In the genomic region with DNA sequence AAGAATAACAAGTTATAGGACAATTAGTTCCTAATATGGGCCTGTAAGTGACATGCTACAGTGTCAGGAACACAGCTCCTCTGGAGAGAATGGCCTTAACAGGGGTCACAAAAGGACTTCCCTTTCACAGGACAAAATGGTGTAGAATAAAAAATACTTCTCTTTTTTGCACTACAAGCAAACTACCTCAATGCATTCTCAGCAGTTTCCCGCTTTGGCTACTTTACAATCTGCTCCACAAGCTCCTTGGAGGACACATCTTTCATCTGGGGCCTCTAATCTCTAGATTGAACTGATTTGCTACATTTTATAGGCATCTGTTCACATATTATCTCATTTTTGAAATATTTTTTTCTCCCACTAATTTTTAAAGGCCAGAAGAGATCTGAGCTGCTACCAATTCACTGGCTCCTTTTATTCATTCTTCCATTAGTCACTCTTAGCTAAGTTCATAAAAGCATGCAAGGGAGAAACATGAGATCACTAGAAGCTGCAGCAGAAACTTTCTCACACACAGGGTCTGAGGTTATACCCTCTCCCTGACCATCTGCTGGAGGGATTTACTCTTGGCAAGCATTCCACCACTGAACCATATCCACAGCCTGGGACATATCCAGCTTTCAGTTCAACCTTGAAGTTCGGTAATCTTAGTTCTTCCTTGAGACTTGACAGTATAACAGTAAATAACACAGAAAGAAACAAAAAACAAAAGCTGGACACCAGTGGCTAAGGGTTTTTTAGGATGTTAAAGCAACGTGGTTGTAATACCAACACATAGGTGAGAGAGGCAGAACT, we compare ENCODE assay signal across 9 mouse cellular contexts. TPM values are rescaled to one million over a fixed set of nuclear protein-coding genes. Genes with fewer than 3 reads are reported as not detected.
DNase-seq lines count a peak whose midpoint lies in the region; ATAC-seq lines count a peak whose summit lies in the region.
"Had no signal": no experiment of that assay in that cellular context is flagged by ENCODE, and none has a peak within 500 bp of the region (broad histone marks: within the 10 kb centered on the region; RNA-seq: fewer than 3 reads in every experiment).

No protein-coding gene starts in this region.

- no peaks in the 10 kb centered on the region for H3K36me3 ChIP-seq in forebrain, embryonic 16.5 days (ENCODE audit: control insufficient read depth, insufficient read depth)
- H3K36me3 ChIP-seq in liver, embryonic 16.5 days (ENCODE audit: control insufficient read depth, insufficient read depth): peaks cover 3% of the 10 kb centered on the region

- H3K9ac ChIP-seq in forebrain, embryonic 16.5 days (replicated peaks; ENCODE audit: low read depth, low read length): 0 out of 2 replicates have a peak overlapping the region, but pooled peaks have one; percentile 7
- peak overlapping the region; percentile 29 for H3K9ac ChIP-seq in liver, embryonic 16.5 days (ENCODE audit: low read depth, low read length)

- H3K4me3 ChIP-seq in forebrain, embryonic 16.5 days (replicated peaks; ENCODE audit: low read length): no peak overlapping the region; the same call in 1 of the 2 replicates
- peak overlapping the region; percentile 80 for H3K4me3 ChIP-seq in liver, embryonic 16.5 days (ENCODE audit: low read depth, low read length)

- peaks cover 10% of the 10 kb centered on the region for H3K4me1 ChIP-seq in forebrain, embryonic 16.5 days (replicated peaks; ENCODE audit: control insufficient read depth, insufficient read depth, low read length)
- peaks cover 12% of the 10 kb centered on the region for H3K4me1 ChIP-seq in liver, embryonic 16.5 days (ENCODE audit: control insufficient read depth, low read depth, low read length)

- no peak for ATAC-seq in forebrain, embryonic 16.5 days
- no peak for ATAC-seq in liver, embryonic 16.5 days (ENCODE audit: low read depth)
- no peak for ATAC-seq in activated CD4-positive, CD25-positive, alpha-beta regulatory T cell, adult 4 months

- H3K27ac ChIP-seq in forebrain, embryonic 16.5 days (ENCODE audit: low read length): no peak overlapping the region
- H3K27ac ChIP-seq in liver, embryonic 16.5 days (ENCODE audit: low read length): no peak overlapping the region

- no peaks in the 10 kb centered on the region for H3K9me3 ChIP-seq in forebrain, embryonic 16.5 days (ENCODE audit: control insufficient read depth, low read length)
- H3K9me3 ChIP-seq in liver, embryonic 16.5 days (replicated peaks; ENCODE audit: control insufficient read depth, low read length): peaks cover 4% of the 10 kb centered on the region

- peak overlapping the region; percentile 59 for H3K4me2 ChIP-seq in forebrain, embryonic 16.5 days (ENCODE audit: low read length)
- H3K4me2 ChIP-seq in liver, embryonic 16.5 days (ENCODE audit: low read depth, low read length): peak overlapping the region; percentile 75

- peak; percentile 10 for DNase-seq in embryo, embryonic 11 days
- no peak for DNase-seq in embryo, embryonic 9.5 days (ENCODE audit: extremely low spot score)
- DNase-seq in A20 (ENCODE audit: low read depth, low spot score) (peak; percentile 53), adipocyte (ENCODE audit: low spot score) (no peak)
- no peak for DNase-seq in adrenal gland, postnatal 14 days
- DNase-seq: gastrocnemius, postnatal 25 days had no signal

- no peaks in the 10 kb centered on the region for H3K27me3 ChIP-seq in forebrain, embryonic 16.5 days (replicated peaks; ENCODE audit: control insufficient read depth, insufficient read depth, low read length)
- H3K27me3 ChIP-seq in liver, embryonic 16.5 days (ENCODE audit: control insufficient read depth, insufficient read depth, low read depth, low read length): no peaks in the 10 kb centered on the region

- WGBS in forebrain, embryonic 16.5 days: 70% methylated on average over 3 of the region's 3 CpGs
- 46% methylated on average over 3 of the region's 3 CpGs for WGBS in liver, embryonic 16.5 days (ENCODE audit: insufficient replicate concordance)

RNA-seq across cellular contexts. Expression of a gene that starts 1.8 kb away (rescaled TPM):
- polyA plus RNA-seq in forebrain, embryonic 16.5 days (2015; fragmentation: Nextera tagmentation; extraction: Ambion mirVana): 5.3 and 5.8 TPM in 2 replicates
- 7.6 TPM in 2 replicates for polyA plus RNA-seq in liver, embryonic 16.5 days (2015; fragmentation: Nextera tagmentation; extraction: Ambion mirVana)
- total RNA-seq in adrenal gland, postnatal 14 days (2021): 22.3 and 26.2 TPM in 2 replicates
- polyA plus RNA-seq in activated CD4-positive, CD25-positive, alpha-beta regulatory T cell, adult 4 months (2017; shearing (Covaris generic)): 10 to 100 TPM; 14.4 to 14.9 TPM

Comparison
In these comparisons a context has a peak if more than half of its experiments do, and no peak if none do; other contexts are left out.
1. DNase-seq: peak in embryo, embryonic 11 days (single experiment) and A20 (single experiment); none in embryo, embryonic 9.5 days (single experiment), adipocyte (single experiment) and adrenal gland, postnatal 14 days (single experiment).